Mouse (Mus musculus) embryonic facial prominence, embryonic 14.5 days (tissue): ENCODE data around the gene AC129217.1. TPM values are rescaled to one million over a fixed set of nuclear protein-coding genes. Genes with fewer than 3 reads are reported as not detected.

ENCODE experiments used
- ATAC-seq: fragments of 200-750 bp; cut with Nextera tagmentation; 2 replicates; pipeline ENCODE4 v1.8.0; 2017; ENCODE audit warnings: low read depth, moderate number of reproducible peaks, moderate TSS enrichment
- DNase-seq: peaks from one replicate; pipeline ENCODE4 v3.0.0-alpha.2; 2015; ENCODE audit warnings: low spot score
- H3K27ac ChIP-seq: fragments of 300-500 bp; sonication (generic); replicated peaks from 2 replicates; pipeline ENCODE4 v1.5.1; 2014; ENCODE audit warnings: low read depth, mild to moderate bottlenecking, low read length, moderate library complexity
- H3K27me3 ChIP-seq: fragments of 300-500 bp; sonication (generic); replicated peaks from 2 replicates; pipeline ENCODE4 v1.6.1; 2014; ENCODE audit warnings: low read length; ENCODE audit not compliant: control insufficient read depth, insufficient read depth
- H3K36me3 ChIP-seq: fragments of 300-500 bp; sonication (generic); 2 replicates; pipeline ENCODE4 v1.6.1; 2014; ENCODE audit warnings: low read length, mixed read lengths; ENCODE audit not compliant: control insufficient read depth, insufficient read depth
- H3K4me1 ChIP-seq: fragments of 300-500 bp; sonication (generic); 2 replicates; pipeline ENCODE4 v1.6.1; 2014; ENCODE audit warnings: antibody characterized with exemption, low read length; ENCODE audit not compliant: control insufficient read depth, insufficient read depth
- H3K4me2 ChIP-seq: fragments of 300-500 bp; sonication (generic); 2 replicates; pipeline ENCODE4 v1.6.1; 2014; ENCODE audit warnings: low read depth, mild to moderate bottlenecking, low read length, moderate library complexity, mixed read lengths
- H3K4me3 ChIP-seq: fragments of 300-500 bp; sonication (generic); 2 replicates; pipeline ENCODE4 v1.5.1; 2014; ENCODE audit warnings: low read depth, mild to moderate bottlenecking, low read length
- H3K9ac ChIP-seq: fragments of 300-500 bp; sonication (generic); 2 replicates; pipeline ENCODE4 v1.6.1; 2014; ENCODE audit warnings: low read depth, mild to moderate bottlenecking, low read length, moderate library complexity, mixed read lengths
- H3K9me3 ChIP-seq: fragments of 300-500 bp; sonication (generic); 2 replicates; pipeline ENCODE4 v1.6.1; 2016; ENCODE audit warnings: low read length; ENCODE audit not compliant: control insufficient read depth
- WGBS: fragments of 180-500 bp; shearing (Covaris S2); extraction: QIAGEN DNeasy Blood & Tissue Kit; methylation state at CpG from one replicate; pipeline ENCODE4 v1.1.7; 2014; 5-methylcytosine and 5-hydroxymethylcytosine counted together
- polyA plus RNA-seq: library from polyadenylated mRNA; unstranded; fragments of >200 nt; fragmentation: Nextera tagmentation; extraction: Ambion mirVana; gene quantifications from 2 replicates; pipeline ENCODE4 v1.2.1, GENCODE M21; 2014

Gene AC129217.1
- polyA plus RNA-seq, 1 experiment from 2014 or later: not detected

GRCm38 (mm10) chr19:8848356-8848755 is 18.8 kb downstream of the AC129217.1 start:
- no peak overlapping the region for H3K4me3 ChIP-seq
- WGBS: 57% methylated on average over 5 of the region's 5 CpGs
- H3K9me3 ChIP-seq: no peaks in the 10 kb centered on the region
- H3K4me1 ChIP-seq: 0 out of 2 replicates have a peak, but pooled peaks cover 3% of the 10 kb centered on the region
- H3K9ac ChIP-seq: no peak overlapping the region
- ATAC-seq (no peak), DNase-seq (no peak)
- no peak overlapping the region for H3K27ac ChIP-seq
- peaks cover 24% of the 10 kb centered on the region; the same call in 1 of the 2 replicates for H3K36me3 ChIP-seq
- H3K27me3 ChIP-seq: no peaks in the 10 kb centered on the region
- H3K4me2 ChIP-seq: no peak overlapping the region

DNA sequence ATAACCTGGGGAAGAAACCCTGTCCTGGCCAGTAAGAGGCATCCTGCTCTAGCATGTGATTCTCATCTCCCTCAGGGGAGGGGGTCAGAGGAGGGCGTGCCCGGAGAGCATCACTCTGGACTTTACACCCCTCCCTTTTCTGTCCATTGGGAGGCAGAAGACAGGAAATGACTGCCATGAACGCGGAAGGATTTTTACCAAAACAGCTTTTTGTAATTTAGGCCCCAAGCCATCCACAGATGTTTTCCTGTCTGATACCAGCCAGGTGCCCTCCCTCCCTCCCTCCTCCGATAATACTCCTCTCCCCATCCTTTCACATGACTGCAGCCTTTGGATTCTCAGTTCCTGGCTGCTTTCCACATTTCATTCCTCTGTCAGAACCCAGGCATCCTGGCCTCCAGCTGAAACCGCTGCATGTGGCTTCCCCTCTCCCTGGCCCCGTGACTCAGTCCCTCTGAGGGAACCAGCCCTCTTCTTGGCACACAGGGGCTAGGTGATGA is 20.9 kb downstream of the AC129217.1 start, which contains the start of gene Lrrn4cl:
Gene Lrrn4cl (plus strand): TSS at position 367 of the 500 bp plus-strand sequence.
- DNase-seq (peak; percentile 72), ATAC-seq (peak; percentile 73; the same call in 1 of the 2 replicates)
- Histone ChIP-seq H3K4me3 (no peak within 1 kb of the TSS), H3K4me2 (peak within 1 kb of the TSS; percentile 28; the same call in 1 of the 2 replicates), H3K36me3 (peaks cover 24% of the 10 kb centered on the region; the same call in 1 of the 2 replicates), H3K9me3 (no peaks in the 10 kb centered on the region), H3K9ac (peak within 1 kb of the TSS; percentile 37; the same call in 1 of the 2 replicates), H3K27ac (peak within 1 kb of the TSS; percentile 46), H3K27me3 (no peaks in the 10 kb centered on the region), H3K4me1 (0 out of 2 replicates have a peak, but pooled peaks cover 3% of the 10 kb centered on the region)
- 12% methylated on average over 7 of the region's 7 CpGs for WGBS

DNA sequence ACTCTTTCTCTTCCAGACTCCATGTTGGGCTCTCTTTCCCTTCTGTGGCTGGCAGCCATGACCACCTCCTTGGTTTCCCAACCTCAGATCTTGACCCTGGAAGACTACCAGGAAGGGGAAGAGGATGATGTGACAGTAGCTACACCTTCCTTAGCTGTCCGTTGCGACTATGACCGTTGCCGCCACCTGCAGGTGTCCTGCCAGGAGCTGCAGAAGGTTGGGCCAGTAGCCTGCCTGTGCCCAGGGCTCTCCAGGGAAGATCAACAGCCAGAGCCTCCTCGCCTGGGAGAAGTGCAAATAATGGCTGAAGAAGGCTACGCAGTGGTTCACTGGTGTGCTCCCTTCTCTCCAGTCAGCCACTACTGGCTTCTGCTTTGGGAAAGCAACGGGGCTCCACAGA is 22.1 kb downstream of the AC129217.1 start:
- Histone ChIP-seq H3K4me3 (no peak overlapping the region), H3K27ac (no peak overlapping the region), H3K9ac (no peak overlapping the region), H3K4me2 (no peak overlapping the region), H3K4me1 (0 out of 2 replicates have a peak, but pooled peaks cover 3% of the 10 kb centered on the region), H3K27me3 (no peaks in the 10 kb centered on the region), H3K9me3 (no peaks in the 10 kb centered on the region), H3K36me3 (peaks cover 13% of the 10 kb centered on the region; the same call in 1 of the 2 replicates)
- DNase-seq: no peak
- ATAC-seq: no peak
- WGBS: 55% methylated on average over 7 of the region's 7 CpGs

DNA sequence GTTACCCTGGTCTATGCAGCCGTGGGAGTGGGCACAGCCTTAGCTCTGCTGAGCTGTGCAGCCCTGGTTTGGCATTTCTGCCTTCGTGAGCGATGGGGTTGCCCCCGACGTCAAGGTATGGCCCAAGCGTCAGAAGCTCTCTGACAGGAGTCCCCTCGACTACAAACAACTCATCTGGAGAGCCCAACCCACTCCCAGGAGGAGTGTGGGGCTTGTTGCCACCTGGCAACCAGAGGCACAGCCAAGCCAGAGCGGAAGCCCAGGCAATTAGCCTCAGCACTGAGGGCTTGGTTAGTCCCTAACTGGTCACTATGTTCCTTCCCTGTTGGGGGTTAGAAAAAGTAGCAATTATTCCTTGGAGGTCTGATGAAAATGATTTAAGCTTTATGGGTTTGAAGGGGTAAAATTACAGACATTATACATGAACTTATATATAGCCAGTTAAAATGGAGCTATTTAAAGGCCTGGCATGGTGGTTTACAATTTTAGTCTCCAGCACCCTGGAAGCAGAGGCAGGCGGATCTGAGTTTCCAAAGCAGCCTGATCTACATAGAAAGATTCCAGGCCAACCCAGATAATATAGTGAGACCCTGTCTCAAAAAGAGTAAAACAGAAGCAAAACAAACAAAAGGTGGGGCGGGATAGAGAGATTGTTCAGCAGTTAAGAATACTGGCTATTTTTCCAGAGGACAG is 22.8 kb downstream of the AC129217.1 start:
- no peak overlapping the region for H3K4me2 ChIP-seq
- H3K4me3 ChIP-seq: no peak overlapping the region
- no peak overlapping the region for H3K9ac ChIP-seq
- H3K9me3 ChIP-seq: no peaks in the 10 kb centered on the region
- no peaks in the 10 kb centered on the region for H3K27me3 ChIP-seq
- DNase-seq (no peak), ATAC-seq (peak; percentile 31; the same call in 1 of the 2 replicates)
- H3K36me3 ChIP-seq: peaks cover 6% of the 10 kb centered on the region; the same call in 1 of the 2 replicates
- 56% methylated on average over 10 of the region's 10 CpGs for WGBS
- H3K4me1 ChIP-seq: 0 out of 2 replicates have a peak, but pooled peaks cover 3% of the 10 kb centered on the region
- H3K27ac ChIP-seq: no peak overlapping the region

DNA sequence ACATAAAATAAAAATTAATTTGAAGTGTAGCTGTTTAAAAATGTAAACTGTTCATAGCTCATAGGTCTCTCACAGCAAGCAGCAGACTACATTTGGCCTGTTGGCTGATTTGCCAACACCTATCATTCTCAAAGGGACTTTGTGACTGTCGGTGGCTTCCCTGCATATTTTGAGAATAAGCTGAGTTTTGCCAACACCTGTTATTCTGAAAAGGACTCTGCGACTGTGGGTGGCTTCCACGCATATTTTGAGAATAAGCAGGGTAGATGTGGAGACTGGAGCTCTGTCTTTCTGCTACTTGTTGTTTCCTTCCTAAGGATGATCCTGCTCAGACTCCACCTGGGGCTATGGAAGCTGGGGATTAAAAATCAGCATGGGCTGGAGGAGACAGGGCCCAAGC is 23.5 kb downstream of the AC129217.1 start:
- H3K27ac ChIP-seq: no peak overlapping the region
- no peak for ATAC-seq
- DNase-seq: no peak
- H3K4me1 ChIP-seq: 0 out of 2 replicates have a peak, but pooled peaks cover 3% of the 10 kb centered on the region
- no peaks in the 10 kb centered on the region for H3K36me3 ChIP-seq
- WGBS: 80% methylated on average over 3 of the region's 3 CpGs
- no peak overlapping the region for H3K4me2 ChIP-seq
- H3K4me3 ChIP-seq: no peak overlapping the region
- H3K27me3 ChIP-seq: no peaks in the 10 kb centered on the region
- H3K9ac ChIP-seq: no peak overlapping the region
- H3K9me3 ChIP-seq: no peaks in the 10 kb centered on the region

DNA sequence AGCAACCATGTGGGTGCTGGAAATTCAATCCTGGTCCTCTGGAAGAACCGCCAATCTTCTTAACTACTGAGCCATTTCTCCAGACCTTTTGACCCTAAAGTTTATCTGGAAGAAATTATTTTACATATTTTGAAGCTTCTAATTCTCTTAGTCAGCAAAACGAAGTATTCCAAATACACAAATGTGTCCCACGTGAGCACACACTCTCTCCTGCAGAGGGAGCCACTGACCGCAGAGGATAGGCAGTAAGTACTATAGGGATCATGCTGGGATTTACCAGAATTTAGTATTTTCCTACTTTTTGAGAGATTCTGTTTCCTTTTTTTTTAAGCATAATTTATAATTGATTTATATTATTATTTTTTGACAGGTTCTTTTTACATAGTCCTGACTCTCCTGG is 28.1 kb downstream of the AC129217.1 start:
- DNase-seq (peak; percentile 41), ATAC-seq (no peak)
- Histone ChIP-seq H3K36me3 (no peaks in the 10 kb centered on the region), H3K9me3 (no peaks in the 10 kb centered on the region), H3K4me1 (no peaks in the 10 kb centered on the region), H3K9ac (no peak overlapping the region), H3K4me2 (no peak overlapping the region), H3K4me3 (no peak overlapping the region), H3K27me3 (no peaks in the 10 kb centered on the region), H3K27ac (no peak overlapping the region)
- WGBS: 43% methylated on average over 4 of the region's 4 CpGs

GRCm38 (mm10) chr19:8859018-8859417 is 29.4 kb downstream of the AC129217.1 start:
- Histone ChIP-seq H3K4me2 (no peak overlapping the region), H3K27me3 (no peaks in the 10 kb centered on the region), H3K4me3 (no peak overlapping the region), H3K9me3 (no peaks in the 10 kb centered on the region), H3K4me1 (no peaks in the 10 kb centered on the region), H3K9ac (no peak overlapping the region), H3K36me3 (no peaks in the 10 kb centered on the region), H3K27ac (no peak overlapping the region)
- no peak for ATAC-seq
- WGBS: 15% methylated on average over 1 of the region's 1 CpGs
- no peak for DNase-seq

- Histone ChIP-seq H3K9ac (no peak overlapping the region), H3K4me3 (no peak overlapping the region), H3K9me3 (no peaks in the 10 kb centered on the region), H3K36me3 (no peaks in the 10 kb centered on the region), H3K27ac (no peak overlapping the region), H3K4me2 (no peak overlapping the region), H3K27me3 (no peaks in the 10 kb centered on the region), H3K4me1 (no peaks in the 10 kb centered on the region)
- 80% methylated on average over 6 of the region's 6 CpGs for WGBS
- DNase-seq (no peak), ATAC-seq (no peak)
Observed at GRCm38 (mm10) chr19:8864265-8864664, 34.7 kb downstream of the AC129217.1 start.
